Mouse (Mus musculus): ENCODE measurements at regions not wholly inside any gene's neighbourhood (a gene's known extent, or its start where the extent isn't known, plus 50 kb on each side); places are given as distances from the start of the nearest gene placed in this dataset.

DNA sequence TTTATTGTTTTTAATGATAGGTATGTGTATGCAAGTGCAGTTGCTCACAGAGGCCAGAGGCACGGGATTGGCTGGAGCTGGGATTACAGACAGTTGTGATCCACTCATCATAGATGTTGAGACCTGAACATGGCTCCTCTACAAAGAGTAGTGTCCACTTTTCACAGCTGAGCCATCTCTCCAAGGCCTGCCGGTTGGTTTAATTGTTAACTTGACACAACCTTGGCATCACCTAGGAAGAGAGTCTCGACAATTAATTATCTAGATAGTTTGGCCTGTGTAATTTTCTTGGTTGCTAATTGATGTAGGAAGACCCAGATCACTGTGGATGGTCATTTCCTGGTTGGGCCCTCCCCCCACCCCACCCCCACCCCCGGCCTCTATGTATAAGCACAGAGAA, 111.1 kb upstream of the Kit start:
- TF ChIP-seq POLR2A (IDR thresholded peaks at IDR 0.05; ENCODE audit: borderline replicate concordance, low read depth, low read length), result no peak
- no peak for TF ChIP-seq CTCF (IDR thresholded peaks at IDR 0.05; ENCODE audit: low read depth, low read length)

Data from bone marrow macrophage, adult 2 months (primary cell).